Mouse (Mus musculus): ENCODE data around the gene Ergic2.

- TF ChIP-seq POLR2A (IDR thresholded peaks at IDR 0.05; ENCODE audit: insufficient read depth, low read depth, low read length) = no peak
- TF ChIP-seq EP300 (IDR thresholded peaks at IDR 0.05; ENCODE audit: insufficient read depth, low read depth, low read length) = no peak
- no peak for TF ChIP-seq CTCF (IDR thresholded peaks at IDR 0.05)
Observed at GRCm38 (mm10) chr6:148257805-148258204, 45.6 kb upstream of the Ergic2 start.
